Mouse (Mus musculus) liver, adult 10 weeks (tissue): Measurements from ENCODE around the gene Cybrd1. TPM values are rescaled to one million over a fixed set of nuclear protein-coding genes. Genes with fewer than 3 reads are reported as not detected.

Source experiments
- polyA plus RNA-seq: library from polyadenylated mRNA; stranded (reverse); fragments of 350-450 nt; fragmentation: Illumina TruSeq; extraction: RNeasy Lipid Tissue Mini Kit (QIAGEN cat#74804); gene quantifications from one replicate; pipeline ENCODE4 v1.2.3, GENCODE M21; 2014; ENCODE audit warnings: low read depth, low replicate concordance

Cybrd1 gene
- polyA plus RNA-seq, result 0.26 TPM

GRCm38 (mm10) chr2:71117797-71118708 is at the start of gene Cybrd1:
Gene Cybrd1 (plus strand): TSS chr2:71117923.

Other genes with a start within 250 kb of the Cybrd1 start
- 11.3 TPM for gene Dcaf17, start 62.6 kb upstream of the Cybrd1 start, polyA plus RNA-seq
- 14.0 TPM for gene Mettl8, start 62.3 kb upstream of the Cybrd1 start, polyA plus RNA-seq
- gene Dync1i2, start 93.8 kb downstream of the Cybrd1 start, polyA plus RNA-seq, result 70.4 TPM
- 3.6 TPM for gene Slc25a12, start 249.8 kb downstream of the Cybrd1 start, polyA plus RNA-seq